10 mouse cellular contexts compared by ENCODE assay signal in the genomic region with DNA sequence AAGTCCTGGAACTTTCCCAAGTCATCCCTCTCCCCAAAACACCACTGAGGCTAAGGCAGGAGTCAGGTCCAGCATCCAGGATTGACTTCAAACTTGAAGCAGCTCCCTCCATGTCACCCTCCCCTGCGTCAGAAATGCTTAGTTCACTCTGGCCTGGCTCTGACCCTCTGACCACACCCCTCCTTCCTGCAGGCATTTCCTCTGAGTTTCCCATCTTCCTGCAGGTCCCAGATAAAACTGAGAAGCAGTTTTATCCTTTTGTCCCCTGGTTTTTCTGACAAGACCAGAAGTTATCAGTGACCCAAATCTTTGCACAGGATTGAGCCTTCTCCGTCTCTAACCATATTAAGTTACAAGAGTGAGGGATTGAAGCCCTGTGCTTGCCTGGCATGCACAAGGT. TPM values are rescaled to one million over a fixed set of nuclear protein-coding genes. Genes with fewer than 3 reads are reported as not detected.
DNase-seq lines count a peak whose midpoint lies in the region; ATAC-seq and TF ChIP-seq lines count a peak whose summit lies in the region.
"Had no signal": no experiment of that assay in that cellular context is flagged by ENCODE, and none has a peak within 500 bp of the region (broad histone marks: within the 10 kb centered on the region; RNA-seq: fewer than 3 reads in every experiment).

No protein-coding gene starts in this region.

- H3K4me1 ChIP-seq in liver, adult 2 months (ENCODE audit: control insufficient read depth, insufficient read depth, low read length): peaks cover 11% of the 10 kb centered on the region; the same call in 1 of the 2 replicates
- peaks cover 19 to 33% of the 10 kb centered on the region in 2 experiments for H3K4me1 ChIP-seq in heart, embryonic 14.5 days (ENCODE audit: control insufficient read depth in 2 of 2, insufficient read depth in 2 of 2, low read length in 2 of 2)
- 0 out of 2 replicates have a peak, but pooled peaks cover 2% of the 10 kb centered on the region for H3K4me1 ChIP-seq in hindbrain, embryonic 12.5 days

- H3K4me3 ChIP-seq in liver, adult 2 months (ENCODE audit: insufficient read depth, low read depth, low read length): no peak overlapping the region
- H3K4me3 ChIP-seq in heart, embryonic 14.5 days (ENCODE audit: control insufficient read depth in 1 of 2, insufficient read depth in 1 of 2, low read depth in 1 of 2, low read length in 2 of 2): no peak overlapping the region
- H3K4me3 ChIP-seq in hindbrain, embryonic 12.5 days: no peak overlapping the region
- H3K4me3 ChIP-seq: liver, embryonic 15.5 days had no signal

- 66% methylated on average over 2 of the region's 2 CpGs for WGBS in liver, adult 2 months
- 55% methylated on average over 2 of the region's 2 CpGs for WGBS in heart, embryonic 14.5 days
- WGBS in hindbrain, embryonic 12.5 days: 59% methylated on average over 2 of the region's 2 CpGs

- H3K79me2 ChIP-seq in liver, adult 2 months (ENCODE audit: control insufficient read depth, insufficient read depth, low read length): no peaks in the 10 kb centered on the region

- H3K27me3 ChIP-seq in liver, adult 2 months (ENCODE audit: control insufficient read depth, insufficient read depth, low read length): no peaks in the 10 kb centered on the region
- H3K27me3 ChIP-seq in heart, embryonic 14.5 days (ENCODE audit: control insufficient read depth, insufficient read depth, low read length): no peaks in the 10 kb centered on the region
- no peaks in the 10 kb centered on the region for H3K27me3 ChIP-seq in hindbrain, embryonic 12.5 days

- H3K9me3 ChIP-seq in heart, embryonic 14.5 days (ENCODE audit: control insufficient read depth, low read length): no peaks in the 10 kb centered on the region
- no peaks in the 10 kb centered on the region for H3K9me3 ChIP-seq in hindbrain, embryonic 12.5 days (replicated peaks)
- H3K9me3 ChIP-seq: liver, embryonic 15.5 days had no signal

- H3K36me3 ChIP-seq in liver, adult 2 months (ENCODE audit: control insufficient read depth, insufficient read depth, low read length): no peaks in the 10 kb centered on the region
- H3K36me3 ChIP-seq in heart, embryonic 14.5 days (ENCODE audit: control insufficient read depth, insufficient read depth, low read length): 0 out of 2 replicates have a peak, but pooled peaks cover 4% of the 10 kb centered on the region
- 0 out of 2 replicates have a peak, but pooled peaks cover 4% of the 10 kb centered on the region for H3K36me3 ChIP-seq in hindbrain, embryonic 12.5 days
- H3K36me3 ChIP-seq: liver, embryonic 15.5 days had no signal

- no peak for TF ChIP-seq POLR2A in liver, adult 2 months (IDR thresholded peaks at IDR 0.05; ENCODE audit: extremely low read depth, insufficient read depth, low read length)

- peak overlapping the region; percentile 52 for H3K27ac ChIP-seq in liver, adult 2 months (replicated peaks; ENCODE audit: insufficient read depth, low read depth, low read length)
- peak overlapping the region; percentile 34 to 76 for H3K27ac ChIP-seq in heart, embryonic 14.5 days (replicated peaks in 1 of 2; ENCODE audit: control insufficient read depth in 1 of 2, insufficient read depth in 1 of 2, low read depth in 2 of 2, low read length in 2 of 2)
- no peak overlapping the region for H3K27ac ChIP-seq in hindbrain, embryonic 12.5 days

- TF ChIP-seq CTCF in liver, adult 2 months (IDR thresholded peaks at IDR 0.05; ENCODE audit: low read depth, low read length): no peak

- DNase-seq in liver, adult 2 months (ENCODE audit: extremely low read depth, low read depth, low spot score): no peak
- no peak for DNase-seq in liver
- DNase-seq in kidney, postnatal 14 days: peak; percentile 66
- DNase-seq in lung, postnatal 4 days: peak; percentile 61 to 63
- no peak for DNase-seq in ovary, postnatal 36 days (ENCODE audit: low spot score)
- no peak for DNase-seq in natural killer cell, adult 2 months (ENCODE audit: low spot score in 2 of 2)

- ATAC-seq in heart, embryonic 14.5 days (ENCODE audit: insufficient number of reproducible peaks, insufficient read depth, low FRiP score, low read depth): peak; percentile 60; the same call in 1 of the 2 replicates
- ATAC-seq in hindbrain, embryonic 12.5 days (ENCODE audit: low FRiP score): no peak
- ATAC-seq: forebrain, embryonic 16.5 days had no signal

- no peak overlapping the region for H3K4me2 ChIP-seq in heart, embryonic 14.5 days (ENCODE audit: low read length)
- H3K4me2 ChIP-seq in hindbrain, embryonic 12.5 days (replicated peaks): no peak overlapping the region
- H3K4me2 ChIP-seq: liver, embryonic 15.5 days had no signal

- no peak overlapping the region for H3K9ac ChIP-seq in liver, adult 2 months (ENCODE audit: low read depth, low read length)
- H3K9ac ChIP-seq in heart, embryonic 14.5 days (ENCODE audit: low read length): no peak overlapping the region
- no peak overlapping the region for H3K9ac ChIP-seq in hindbrain, embryonic 12.5 days
- H3K9ac ChIP-seq: liver, embryonic 15.5 days had no signal

RNA-seq across cellular contexts. Expression of a gene that starts 47.8 kb away (rescaled TPM):
- 0.13 and 0.18 TPM in 2 replicates for total RNA-seq in liver, adult 2 months (2014; rRNA removed)
- polyA plus RNA-seq in liver, adult 2 months (2012; rRNA removed): 1.2 TPM in 2 replicates
- 4.0 and 4.3 TPM in 2 replicates for polyA plus RNA-seq in heart, embryonic 14.5 days (2014; fragmentation: Nextera tagmentation; extraction: Ambion mirVana)
- polyA plus RNA-seq in hindbrain, embryonic 12.5 days (2016; fragmentation: Nextera tagmentation; extraction: Ambion mirVana): 5.4 and 6.4 TPM in 2 replicates

RNA-seq across cellular contexts. Expression of a gene that starts 50.9 kb away (rescaled TPM):
- total RNA-seq in liver, adult 2 months (2014; rRNA removed): not detected in 2 replicates
- 0.87 TPM in 1 of 2 replicates, not detected in the other for polyA plus RNA-seq in liver, adult 2 months (2012; rRNA removed)
- not detected in 2 replicates for polyA plus RNA-seq in heart, embryonic 14.5 days (2014; fragmentation: Nextera tagmentation; extraction: Ambion mirVana)
- polyA plus RNA-seq in hindbrain, embryonic 12.5 days (2016; fragmentation: Nextera tagmentation; extraction: Ambion mirVana): not detected in 2 replicates
- polyA plus RNA-seq: forebrain, embryonic 16.5 days; liver, embryonic 15.5 days had no signal

RNA-seq across cellular contexts. Expression of a gene that starts 53.1 kb away (rescaled TPM):
- not detected in 2 replicates for total RNA-seq in liver, adult 2 months (2014; rRNA removed)
- not detected in 2 replicates for polyA plus RNA-seq in liver, adult 2 months (2012; rRNA removed)
- not detected in 2 replicates for polyA plus RNA-seq in heart, embryonic 14.5 days (2014; fragmentation: Nextera tagmentation; extraction: Ambion mirVana)
- polyA plus RNA-seq in hindbrain, embryonic 12.5 days (2016; fragmentation: Nextera tagmentation; extraction: Ambion mirVana): not detected in 2 replicates
- polyA plus RNA-seq: forebrain, embryonic 16.5 days; liver, embryonic 15.5 days had no signal

RNA-seq across cellular contexts. Expression of a gene that starts 58.4 kb away (rescaled TPM):
- not detected in 2 replicates for total RNA-seq in liver, adult 2 months (2014; rRNA removed)
- polyA plus RNA-seq in liver, adult 2 months (2012; rRNA removed): 0.22 TPM in 1 of 2 replicates, not detected in the other
- not detected in 2 replicates for polyA plus RNA-seq in heart, embryonic 14.5 days (2014; fragmentation: Nextera tagmentation; extraction: Ambion mirVana)
- polyA plus RNA-seq in hindbrain, embryonic 12.5 days (2016; fragmentation: Nextera tagmentation; extraction: Ambion mirVana): not detected in 2 replicates
- polyA plus RNA-seq: forebrain, embryonic 16.5 days; liver, embryonic 15.5 days had no signal

Comparison
In these comparisons a context has a peak if more than half of its experiments do, and no peak if none do; other contexts are left out.
1. DNase-seq: peak in kidney, postnatal 14 days (single experiment) and lung, postnatal 4 days (2 of 2); none in liver, adult 2 months (single experiment), liver (single experiment), ovary, postnatal 36 days (single experiment) and natural killer cell, adult 2 months (0 of 2).